Mouse (Mus musculus): ENCODE results near the gene Ehhadh. TPM values are rescaled to one million over a fixed set of nuclear protein-coding genes. Genes with fewer than 3 reads are reported as not detected.

Gene Ehhadh
- total and polyA plus RNA-seq, 3 experiments: 0.01 to 0.11 TPM; not detected in 1

- peaks cover 14% of the 10 kb centered on the region for H3K27me3 ChIP-seq (ENCODE audit: insufficient read depth, low read length)
- H3K4me1 ChIP-seq (ENCODE audit: insufficient read depth, low read depth, low read length): no peaks in the 10 kb centered on the region
- ATAC-seq (ENCODE audit: extremely low read depth, insufficient number of reproducible peaks, low FRiP score, poor library complexity, severe bottlenecking) (no peak), DNase-seq (ENCODE audit: low spot score) (no peak)
- no peaks in the 10 kb centered on the region for H3K36me3 ChIP-seq (replicated peaks)
- H3K4me3 ChIP-seq (ENCODE audit: low read depth, low read length): no peak overlapping the region
- TF ChIP-seq POLR2AphosphoS5 (IDR thresholded peaks at IDR 0.05; ENCODE audit: insufficient replicate concordance, low read depth, low read length): no peak
- TF ChIP-seq GATA2 (IDR thresholded peaks at IDR 0.05; ENCODE audit: borderline replicate concordance, low read depth, low read length): no peak
- no peak for TF ChIP-seq CTCF (IDR thresholded peaks at IDR 0.05; ENCODE audit: low read depth, low read length)
- TF ChIP-seq TAL1 (conservative IDR thresholded peaks at IDR 0.05; ENCODE audit: low read depth, low read length): no peak
- TF ChIP-seq GATA1 (IDR thresholded peaks at IDR 0.05; ENCODE audit: borderline replicate concordance, low read length): no peak
- no peaks in the 10 kb centered on the region for H3K9me3 ChIP-seq (replicated peaks)
These were observed 52.0 kb downstream of the Ehhadh start for GRCm38 (mm10) chr16:21735638-21736037.

GRCm38 (mm10) chr16:21727897-21728364 lies 59.7 kb downstream of the Ehhadh start:
- no peak for ATAC-seq (ENCODE audit: extremely low read depth, insufficient number of reproducible peaks, low FRiP score, poor library complexity, severe bottlenecking)
- DNase-seq (ENCODE audit: low spot score): peak; percentile 9
- Histone ChIP-seq H3K27me3 (ENCODE audit: insufficient read depth, low read length) (peaks cover 21% of the 10 kb centered on the region), H3K4me1 (ENCODE audit: insufficient read depth, low read depth, low read length) (peaks cover 4% of the 10 kb centered on the region), H3K9me3 (replicated peaks) (no peaks in the 10 kb centered on the region), H3K36me3 (replicated peaks) (no peaks in the 10 kb centered on the region), H3K4me3 (ENCODE audit: low read depth, low read length) (peak overlapping the region; percentile 30; the same call in 1 of the 2 replicates)
- TF ChIP-seq POLR2AphosphoS5 (IDR thresholded peaks at IDR 0.05; ENCODE audit: insufficient replicate concordance, low read depth, low read length): no peak
- TF ChIP-seq CTCF (IDR thresholded peaks at IDR 0.05; ENCODE audit: low read depth, low read length): peak; percentile 51
- no peak for TF ChIP-seq TAL1 (conservative IDR thresholded peaks at IDR 0.05; ENCODE audit: low read depth, low read length)
- TF ChIP-seq GATA2 (IDR thresholded peaks at IDR 0.05; ENCODE audit: borderline replicate concordance, low read depth, low read length): no peak
- no peak for TF ChIP-seq GATA1 (IDR thresholded peaks at IDR 0.05; ENCODE audit: borderline replicate concordance, low read length)

- Histone ChIP-seq H3K4me3 (ENCODE audit: low read depth, low read length) (no peak overlapping the region), H3K36me3 (replicated peaks) (no peaks in the 10 kb centered on the region), H3K27me3 (ENCODE audit: insufficient read depth, low read length) (peaks cover 17% of the 10 kb centered on the region), H3K9me3 (replicated peaks) (no peaks in the 10 kb centered on the region), H3K4me1 (ENCODE audit: insufficient read depth, low read depth, low read length) (peaks cover 4% of the 10 kb centered on the region)
- no peak for DNase-seq (ENCODE audit: low spot score)
- ATAC-seq (ENCODE audit: extremely low read depth, insufficient number of reproducible peaks, low FRiP score, poor library complexity, severe bottlenecking): no peak
- no peak for TF ChIP-seq GATA2 (IDR thresholded peaks at IDR 0.05; ENCODE audit: borderline replicate concordance, low read depth, low read length)
- TF ChIP-seq POLR2AphosphoS5 (IDR thresholded peaks at IDR 0.05; ENCODE audit: insufficient replicate concordance, low read depth, low read length): no peak
- no peak for TF ChIP-seq TAL1 (conservative IDR thresholded peaks at IDR 0.05; ENCODE audit: low read depth, low read length)
- TF ChIP-seq GATA1 (IDR thresholded peaks at IDR 0.05; ENCODE audit: borderline replicate concordance, low read length): no peak
- no peak for TF ChIP-seq CTCF (IDR thresholded peaks at IDR 0.05; ENCODE audit: low read depth, low read length)
These were observed 60.2 kb downstream of the Ehhadh start for GRCm38 (mm10) chr16:21727421-21727820.

GRCm38 (mm10) chr16:21724261-21724660 lies 63.3 kb downstream of the Ehhadh start:
- DNase-seq (ENCODE audit: low spot score) (no peak), ATAC-seq (ENCODE audit: extremely low read depth, insufficient number of reproducible peaks, low FRiP score, poor library complexity, severe bottlenecking) (no peak)
- Histone ChIP-seq H3K4me3 (ENCODE audit: low read depth, low read length) (no peak overlapping the region), H3K27me3 (ENCODE audit: insufficient read depth, low read length) (peaks cover 2% of the 10 kb centered on the region; the same call in 1 of the 2 replicates), H3K36me3 (replicated peaks) (no peaks in the 10 kb centered on the region), H3K4me1 (ENCODE audit: insufficient read depth, low read depth, low read length) (peaks cover 4% of the 10 kb centered on the region; the same call in 1 of the 2 replicates), H3K9me3 (replicated peaks) (no peaks in the 10 kb centered on the region)
- TF ChIP-seq CTCF (IDR thresholded peaks at IDR 0.05; ENCODE audit: low read depth, low read length) (no peak), POLR2AphosphoS5 (IDR thresholded peaks at IDR 0.05; ENCODE audit: insufficient replicate concordance, low read depth, low read length) (no peak), TAL1 (conservative IDR thresholded peaks at IDR 0.05; ENCODE audit: low read depth, low read length) (no peak), GATA1 (IDR thresholded peaks at IDR 0.05; ENCODE audit: borderline replicate concordance, low read length) (no peak), GATA2 (IDR thresholded peaks at IDR 0.05; ENCODE audit: borderline replicate concordance, low read depth, low read length) (no peak)

GRCm38 (mm10) chr16:21719770-21720169 lies 67.8 kb downstream of the Ehhadh start:
- Histone ChIP-seq H3K4me1 (ENCODE audit: insufficient read depth, low read depth, low read length) (no peaks in the 10 kb centered on the region), H3K9me3 (replicated peaks) (no peaks in the 10 kb centered on the region), H3K4me3 (ENCODE audit: low read depth, low read length) (no peak overlapping the region), H3K27me3 (ENCODE audit: insufficient read depth, low read length) (peaks cover 5% of the 10 kb centered on the region; the same call in 1 of the 2 replicates), H3K36me3 (replicated peaks) (no peaks in the 10 kb centered on the region)
- DNase-seq (ENCODE audit: low spot score): no peak
- no peak for TF ChIP-seq POLR2AphosphoS5 (IDR thresholded peaks at IDR 0.05; ENCODE audit: insufficient replicate concordance, low read depth, low read length)
- no peak for TF ChIP-seq GATA2 (IDR thresholded peaks at IDR 0.05; ENCODE audit: borderline replicate concordance, low read depth, low read length)
- TF ChIP-seq CTCF (IDR thresholded peaks at IDR 0.05; ENCODE audit: low read depth, low read length): no peak
- TF ChIP-seq TAL1 (conservative IDR thresholded peaks at IDR 0.05; ENCODE audit: low read depth, low read length): no peak
- TF ChIP-seq GATA1 (IDR thresholded peaks at IDR 0.05; ENCODE audit: borderline replicate concordance, low read length): no peak
- no peak for ATAC-seq (ENCODE audit: extremely low read depth, insufficient number of reproducible peaks, low FRiP score, poor library complexity, severe bottlenecking)

- Histone ChIP-seq H3K4me3 (ENCODE audit: low read depth, low read length) (no peak overlapping the region), H3K36me3 (replicated peaks) (no peaks in the 10 kb centered on the region), H3K4me1 (ENCODE audit: insufficient read depth, low read depth, low read length) (no peaks in the 10 kb centered on the region), H3K9me3 (replicated peaks) (no peaks in the 10 kb centered on the region), H3K27me3 (ENCODE audit: insufficient read depth, low read length) (peaks cover 15% of the 10 kb centered on the region)
- TF ChIP-seq GATA2 (IDR thresholded peaks at IDR 0.05; ENCODE audit: borderline replicate concordance, low read depth, low read length) (no peak), TAL1 (conservative IDR thresholded peaks at IDR 0.05; ENCODE audit: low read depth, low read length) (no peak), POLR2AphosphoS5 (IDR thresholded peaks at IDR 0.05; ENCODE audit: insufficient replicate concordance, low read depth, low read length) (no peak), CTCF (IDR thresholded peaks at IDR 0.05; ENCODE audit: low read depth, low read length) (no peak)
- ATAC-seq (ENCODE audit: extremely low read depth, insufficient number of reproducible peaks, low FRiP score, poor library complexity, severe bottlenecking) (no peak), DNase-seq (ENCODE audit: low spot score) (no peak)
These were observed 73.1 kb downstream of the Ehhadh start for GRCm38 (mm10) chr16:21714516-21714915.

Other genes with a start within 250 kb of the Ehhadh start
- not detected in 2 replicates for gene 2510009E07Rik, start 93.1 kb downstream of the Ehhadh start, total RNA-seq (2014; fragmentation: Nextera tagmentation)
- 0.27 and 0.41 TPM in 2 replicates for gene 2510009E07Rik, start 93.1 kb downstream of the Ehhadh start, total RNA-seq (2017)
- gene 2510009E07Rik, start 93.1 kb downstream of the Ehhadh start, polyA plus RNA-seq (2012): not detected in 2 replicates
- gene Map3k13, start 6.5 kb upstream of the Ehhadh start, total RNA-seq (2014; fragmentation: Nextera tagmentation): 0.45 and 0.68 TPM in 2 replicates
- gene Map3k13, start 6.5 kb upstream of the Ehhadh start, total RNA-seq (2017): 0.12 and 0.16 TPM in 2 replicates
- 0.01 TPM in 2 replicates for gene Map3k13, start 6.5 kb upstream of the Ehhadh start, polyA plus RNA-seq (2012)
- gene Tmem41a, start 159.7 kb upstream of the Ehhadh start, total RNA-seq (2014; fragmentation: Nextera tagmentation): 7.4 and 9.0 TPM in 2 replicates
- 3.7 and 3.8 TPM in 2 replicates for gene Tmem41a, start 159.7 kb upstream of the Ehhadh start, total RNA-seq (2017)
- gene Tmem41a, start 159.7 kb upstream of the Ehhadh start, polyA plus RNA-seq (2012): 1.2 and 1.7 TPM in 2 replicates
- gene Liph, start 207.9 kb upstream of the Ehhadh start, total RNA-seq (2014; fragmentation: Nextera tagmentation): not detected in 2 replicates
- gene Liph, start 207.9 kb upstream of the Ehhadh start, total RNA-seq (2017): 0.11 TPM in 1 of 2 replicates, not detected in the other
- gene Liph, start 207.9 kb upstream of the Ehhadh start, polyA plus RNA-seq (2012): not detected in 2 replicates
- gene Senp2, start 221.7 kb upstream of the Ehhadh start, total RNA-seq (2014; fragmentation: Nextera tagmentation): 104 and 111 TPM in 2 replicates
- 34.6 and 45.1 TPM in 2 replicates for gene Senp2, start 221.7 kb upstream of the Ehhadh start, total RNA-seq (2017)
- 15.6 and 16.3 TPM in 2 replicates for gene Senp2, start 221.7 kb upstream of the Ehhadh start, polyA plus RNA-seq (2012)